Mouse (Mus musculus) spleen, postnatal 10 days (tissue): ENCODE measurements at regions not wholly inside any gene's neighbourhood (a gene's known extent, or its start where the extent isn't known, plus 50 kb on each side); places are given as distances from the start of the nearest gene placed in this dataset.

ENCODE experiments used
- DNase-seq, 2 experiments: peaks; one replicate each; pipeline ENCODE4 v3.0.0; 2021 to 2022; ENCODE audit warnings: low spot score in 2 of 2

GRCm38 (mm10) chr17:67569865-67570264 lies 62.7 kb downstream of the Lrrc30 start:
- DNase-seq: no peak

- no peak for DNase-seq
Observed at GRCm38 (mm10) chr17:67566216-67566615, 66.3 kb downstream of the Lrrc30 start.

GRCm38 (mm10) chr17:67565746-67566145 lies 66.8 kb downstream of the Lrrc30 start:
- DNase-seq: no peak

DNA sequence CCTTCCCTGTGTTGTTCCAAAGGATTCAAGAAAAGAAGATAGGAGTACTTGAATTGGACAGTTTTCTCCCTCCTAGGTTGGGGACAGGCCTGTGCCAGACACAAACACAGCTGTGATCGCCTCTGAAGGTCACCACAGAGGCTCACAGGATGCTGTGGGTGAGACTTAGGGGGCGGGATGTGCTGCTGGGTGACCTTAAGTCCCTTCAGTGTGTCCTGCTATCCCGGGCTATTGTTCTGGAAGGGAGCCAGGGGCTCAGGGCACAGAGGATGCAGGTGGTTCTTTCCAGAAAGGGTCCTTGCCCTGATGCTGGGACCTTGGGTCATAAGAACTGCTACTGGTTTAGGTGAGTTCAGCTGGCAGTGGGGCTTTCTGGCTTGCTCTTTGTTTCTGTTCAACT lies 67.7 kb downstream of the Lrrc30 start:
- DNase-seq: no peak

- DNase-seq: no peak
Observed at GRCm38 (mm10) chr17:67563036-67563435, 69.5 kb downstream of the Lrrc30 start.

GRCm38 (mm10) chr17:67561802-67562201 lies 70.7 kb downstream of the Lrrc30 start:
- DNase-seq: no peak

DNA sequence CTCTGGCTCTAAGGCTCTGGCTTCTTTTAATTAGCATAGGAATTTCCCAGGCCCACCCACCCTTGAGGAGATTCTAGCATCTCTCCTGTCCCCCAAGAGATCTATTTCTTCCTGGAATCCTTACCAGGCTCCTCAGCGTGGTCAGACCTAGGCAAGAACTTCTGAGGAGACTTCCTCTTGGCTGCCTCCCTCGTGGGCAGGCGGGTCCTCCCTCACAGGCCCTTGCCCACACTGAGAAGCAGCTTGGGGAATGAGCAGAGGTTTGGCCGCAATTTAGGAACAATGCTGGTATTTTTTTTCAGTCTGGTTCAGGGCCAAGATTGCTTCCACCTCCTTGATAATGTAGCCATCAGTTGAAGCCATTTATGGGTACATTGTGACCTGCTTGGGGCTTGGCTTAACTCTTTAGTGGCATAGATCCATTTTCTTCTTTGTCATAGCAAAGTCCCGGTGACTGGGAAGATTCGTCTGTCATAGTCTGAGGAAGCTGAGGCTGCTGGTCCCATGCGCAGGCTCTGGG lies 75.1 kb downstream of the Lrrc30 start:
- no peak for DNase-seq

- no peak for DNase-seq
Observed at GRCm38 (mm10) chr17:67552581-67553139, 79.9 kb downstream of the Lrrc30 start.

DNA sequence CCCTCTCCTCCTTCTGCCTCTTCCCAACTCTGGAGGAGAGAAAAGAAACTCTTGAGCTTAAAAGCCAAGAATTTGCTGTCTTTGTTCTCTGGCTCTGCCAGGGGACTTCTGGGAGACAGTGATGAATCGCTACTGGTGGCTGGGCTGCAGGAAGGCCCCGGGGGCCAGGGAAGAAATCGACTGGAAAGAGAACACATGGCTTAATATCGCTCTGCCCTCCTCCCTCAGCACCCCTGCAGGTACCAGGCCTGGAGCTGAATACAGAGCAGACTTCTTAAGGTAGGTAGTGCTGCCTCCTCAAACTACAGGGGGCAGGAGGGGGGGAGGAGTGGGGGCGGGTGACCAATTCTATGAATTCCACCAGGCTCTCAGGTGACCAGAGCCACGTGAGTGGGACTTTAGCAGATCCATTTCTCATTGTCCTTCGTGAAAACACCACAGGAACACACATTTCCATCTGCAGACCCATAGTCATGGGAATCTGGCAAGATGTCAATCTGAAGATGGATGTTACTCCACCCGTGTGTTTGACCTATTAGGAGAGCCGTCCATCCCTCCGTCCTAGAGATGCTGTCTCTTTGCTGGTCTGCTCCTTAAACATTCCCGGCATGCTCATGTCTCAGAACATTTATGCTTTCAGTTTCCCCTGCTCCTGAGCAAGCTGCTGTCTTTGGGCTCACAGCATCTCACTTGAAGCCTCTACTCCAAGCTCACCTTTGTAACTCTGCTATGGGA lies 83.4 kb downstream of the Lrrc30 start:
- DNase-seq: no peak

- DNase-seq: no peak
Observed at GRCm38 (mm10) chr17:67544410-67544809, 88.1 kb downstream of the Lrrc30 start.

DNA sequence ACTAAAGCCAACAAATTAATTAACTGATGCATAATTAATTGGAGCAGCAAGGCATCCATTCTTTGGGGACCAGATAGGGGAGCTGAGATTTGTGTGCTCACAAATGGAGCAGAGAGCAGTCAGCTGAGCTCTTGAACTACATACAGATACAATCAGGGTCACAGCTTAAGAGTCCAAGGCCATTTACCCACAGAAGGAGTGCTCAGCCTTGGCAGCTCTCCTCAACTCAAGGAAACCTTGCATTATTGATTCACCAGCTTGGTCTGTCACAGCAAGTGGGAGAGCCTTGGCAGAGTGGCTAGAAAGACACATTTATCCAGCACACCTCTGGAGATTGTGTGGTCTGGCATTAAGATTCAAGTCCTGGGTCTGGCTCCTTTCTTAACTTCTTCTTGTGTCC lies 100.2 kb downstream of the Lrrc30 start:
- no peak for DNase-seq

- no peak for DNase-seq
Observed at GRCm38 (mm10) chr17:67520848-67521411, 111.6 kb downstream of the Lrrc30 start.

GRCm38 (mm10) chr17:67515601-67516147 lies 116.8 kb downstream of the Lrrc30 start:
- no peak for DNase-seq

DNA sequence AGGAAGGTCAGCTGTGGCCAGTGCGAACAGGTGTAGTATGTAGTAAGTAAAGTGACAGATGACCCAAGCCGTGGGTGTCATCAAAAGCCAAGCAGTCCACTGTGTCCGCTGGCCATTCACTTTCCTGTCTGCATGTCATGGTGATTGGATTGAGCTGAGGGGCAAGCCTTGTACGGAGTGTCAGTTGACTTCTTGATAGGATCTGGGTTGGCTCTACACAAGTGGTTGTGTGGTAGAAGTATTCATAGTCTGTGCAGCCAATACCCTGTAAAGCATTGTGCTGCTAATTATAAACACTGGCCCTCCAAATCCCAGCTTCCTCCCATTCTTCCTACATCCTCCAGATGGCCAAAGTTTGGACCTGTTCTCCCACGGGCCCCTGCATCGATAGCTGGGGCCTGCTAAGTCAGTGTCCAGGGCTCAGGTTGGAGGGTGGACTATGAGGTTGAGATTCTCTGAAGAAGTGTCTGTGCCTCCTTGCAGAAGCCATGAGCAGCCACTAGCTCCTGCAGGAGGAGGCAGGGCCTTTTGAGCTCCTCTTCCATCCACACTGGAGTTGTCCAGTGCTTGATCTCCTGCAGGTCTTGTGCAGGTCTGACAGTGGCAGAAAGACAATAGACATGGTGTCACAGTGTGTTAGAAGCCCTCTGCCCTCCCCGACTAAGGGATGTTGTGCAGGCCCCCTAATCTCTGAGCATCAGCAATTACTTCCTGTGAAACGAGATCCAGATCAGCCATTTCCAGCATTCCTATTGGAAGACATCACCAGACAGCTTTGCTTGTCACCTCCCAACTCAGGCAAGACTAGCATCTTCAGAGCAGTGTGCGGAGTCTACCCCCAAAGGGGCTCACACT lies 117.9 kb downstream of the Lrrc30 start:
- no peak for DNase-seq

GRCm38 (mm10) chr17:67512699-67513450 lies 119.6 kb downstream of the Lrrc30 start:
- DNase-seq: no peak

DNA sequence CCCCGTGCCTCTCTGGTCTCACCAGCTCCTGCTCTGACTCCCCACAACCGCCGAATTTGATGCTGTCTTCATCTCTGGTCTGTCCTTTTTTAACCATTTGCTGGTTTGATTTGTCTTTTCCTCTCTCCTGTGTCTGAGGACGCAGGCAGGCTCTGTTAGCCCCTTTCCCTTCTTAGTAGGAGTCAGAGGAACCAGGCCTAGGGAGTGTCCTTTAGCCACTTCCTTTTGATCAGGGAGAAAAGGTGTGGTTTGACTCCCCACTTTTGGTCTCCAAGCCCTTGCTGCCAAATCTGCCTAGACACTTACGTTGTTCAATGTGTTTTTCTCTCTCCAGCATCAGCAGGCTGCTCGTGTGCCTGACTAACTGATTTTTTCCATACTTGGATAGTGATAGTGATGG lies 120.5 kb downstream of the Lrrc30 start:
- no peak for DNase-seq

DNA sequence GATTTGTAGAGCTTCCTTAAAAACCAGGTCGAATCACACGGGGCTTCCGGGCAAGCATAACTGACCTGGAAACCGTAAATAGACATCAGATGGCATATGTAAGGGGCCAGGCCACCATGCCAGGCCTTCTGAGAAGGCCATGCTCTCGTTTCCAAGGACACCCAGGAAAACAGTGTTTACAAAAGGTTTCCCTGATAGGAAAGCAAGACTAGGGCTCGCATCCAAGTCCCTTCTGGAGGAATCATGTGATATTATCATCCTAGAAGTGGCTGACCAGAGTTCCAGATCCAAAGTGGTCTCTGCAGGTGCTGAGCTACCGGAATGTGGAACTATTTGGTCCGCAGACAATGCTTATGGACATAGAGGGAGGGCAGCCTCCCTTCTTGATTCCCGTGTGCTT lies 122.6 kb downstream of the Lrrc30 start:
- DNase-seq: no peak

GRCm38 (mm10) chr17:67509091-67509618 lies 123.4 kb downstream of the Lrrc30 start:
- no peak for DNase-seq

DNA sequence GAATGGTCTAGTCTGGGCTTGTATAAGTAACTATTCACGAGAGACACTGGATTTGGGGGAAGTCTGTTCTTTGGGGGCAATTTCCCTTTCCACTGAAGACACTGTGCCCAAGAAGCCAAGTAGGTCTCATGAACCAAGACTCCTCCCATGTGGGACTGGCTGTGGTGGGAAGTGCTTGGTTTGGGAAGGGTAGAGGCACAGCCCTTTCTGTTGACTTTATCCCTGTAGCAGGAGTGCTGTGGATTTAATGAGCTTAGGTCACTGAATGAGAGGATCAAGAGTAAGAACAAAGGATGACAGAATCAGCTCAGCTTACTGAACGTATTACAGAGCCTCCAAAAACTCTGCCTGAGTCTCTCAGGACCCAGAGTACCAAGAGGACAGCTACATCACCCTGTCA lies 124.2 kb downstream of the Lrrc30 start:
- DNase-seq: no peak

- DNase-seq: no peak
Observed at GRCm38 (mm10) chr17:67506466-67506865, 126.1 kb downstream of the Lrrc30 start.

- DNase-seq: no peak
Observed at GRCm38 (mm10) chr17:67504502-67505033, 128.0 kb downstream of the Lrrc30 start.
